Mouse (Mus musculus) heart, embryonic 12.5 days (tissue): ENCODE measurements around the gene Apbb2. TPM values are rescaled to one million over a fixed set of nuclear protein-coding genes. Genes with fewer than 3 reads are reported as not detected.
A peak's percentile ranks its signal among the peaks of the same experiment; 100 is the strongest.

Source experiments
- ATAC-seq: fragments of 200-750 bp; cut with Nextera tagmentation; 2 replicates; pipeline ENCODE4 v1.8.0; 2017; ENCODE audit warnings: moderate TSS enrichment, moderate library complexity; ENCODE audit not compliant: insufficient number of reproducible peaks, low FRiP score
- H3K27ac ChIP-seq: fragments of 300-500 bp; sonication (generic); 2 replicates; pipeline ENCODE4 v1.5.1; 2016; ENCODE audit warnings: mild to moderate bottlenecking, moderate library complexity; ENCODE audit not compliant: poor library complexity, severe bottlenecking
- H3K27me3 ChIP-seq: fragments of 300-500 bp; sonication (generic); replicated peaks from 2 replicates; pipeline ENCODE4 v1.6.1; 2016; ENCODE audit warnings: mild to moderate bottlenecking, moderate library complexity
- H3K36me3 ChIP-seq: fragments of 300-500 bp; sonication (generic); 2 replicates; pipeline ENCODE4 v1.6.1; 2016; ENCODE audit warnings: mild to moderate bottlenecking, moderate library complexity
- H3K4me1 ChIP-seq: fragments of 300-500 bp; sonication (generic); replicated peaks from 2 replicates; pipeline ENCODE4 v1.6.1; 2016; ENCODE audit warnings: mild to moderate bottlenecking
- H3K4me2 ChIP-seq: fragments of 300-500 bp; sonication (generic); 2 replicates; pipeline ENCODE4 v1.6.1; 2016; ENCODE audit warnings: mild to moderate bottlenecking, moderate library complexity
- H3K4me3 ChIP-seq: fragments of 300-500 bp; sonication (generic); 2 replicates; pipeline ENCODE4 v1.5.1; 2016; ENCODE audit warnings: mild to moderate bottlenecking
- H3K9ac ChIP-seq: fragments of 300-500 bp; sonication (generic); 2 replicates; pipeline ENCODE4 v1.6.1; 2016; ENCODE audit warnings: mild to moderate bottlenecking, moderate library complexity
- H3K9me3 ChIP-seq: fragments of 300-500 bp; sonication (generic); replicated peaks from 2 replicates; pipeline ENCODE4 v1.6.1; 2016; ENCODE audit warnings: mild to moderate bottlenecking, moderate library complexity
- WGBS: fragments of 180-500 bp; shearing (Covaris S2); methylation state at CpG from one replicate; pipeline ENCODE4 v1.1.7; 2016; 5-methylcytosine and 5-hydroxymethylcytosine counted together
- polyA plus RNA-seq: library from polyadenylated mRNA; unstranded; fragments of >200 nt; fragmentation: Nextera tagmentation; extraction: Ambion mirVana; gene quantifications from 2 replicates; pipeline ENCODE4 v1.2.1, GENCODE M21; 2016

The Apbb2 gene
- polyA plus RNA-seq, 1 experiment from 2014 or later, result 30.7 TPM

DNA sequence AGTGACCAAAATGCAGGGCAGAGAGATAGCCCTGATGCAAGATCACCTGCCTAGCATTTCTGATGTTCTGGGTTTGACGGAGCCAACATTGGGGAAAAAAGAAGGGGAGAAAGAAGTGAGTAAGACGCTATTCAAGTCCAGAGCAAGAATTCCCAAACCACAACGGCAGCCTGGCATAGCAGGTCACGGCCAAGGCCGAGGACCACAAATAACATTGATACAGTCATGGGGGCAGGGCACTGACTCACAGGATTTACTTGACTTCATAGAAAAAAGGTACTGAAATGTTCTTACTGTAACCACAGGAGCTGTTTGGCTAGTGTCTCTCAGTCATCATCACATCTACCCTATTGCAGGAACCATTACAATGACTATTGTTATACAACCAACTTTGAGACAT lies 68.3 kb downstream of the Apbb2 start:
- no peak for ATAC-seq
- peaks cover 43% of the 10 kb centered on the region for H3K4me1 ChIP-seq

DNA sequence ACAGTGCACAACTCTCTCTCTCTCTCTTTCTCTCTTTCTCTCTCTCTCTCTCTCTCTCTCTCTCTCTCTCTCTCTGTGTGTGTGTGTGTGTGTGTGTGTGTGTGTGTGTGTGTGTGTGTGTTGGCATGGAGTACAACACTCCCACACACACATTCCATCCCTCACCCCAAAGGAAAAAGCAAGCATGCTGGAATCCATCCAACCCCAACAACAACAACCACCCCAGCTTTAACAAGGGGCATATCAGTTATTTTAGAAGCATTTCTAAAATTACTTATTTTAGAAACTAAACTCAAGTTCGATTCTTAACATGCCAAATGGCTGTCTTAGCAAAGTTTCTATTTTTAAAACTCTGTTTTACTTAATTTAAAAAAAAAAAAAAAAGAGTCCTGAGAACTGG lies 68.9 kb downstream of the Apbb2 start:
- Histone ChIP-seq H3K9me3 (peaks cover 5% of the 10 kb centered on the region; the same call in 1 of the 2 replicates), H3K27ac (no peak overlapping the region), H3K4me2 (no peak overlapping the region), H3K36me3 (no peaks in the 10 kb centered on the region), H3K27me3 (no peaks in the 10 kb centered on the region), H3K4me1 (peaks cover 42% of the 10 kb centered on the region), H3K9ac (no peak overlapping the region), H3K4me3 (no peak overlapping the region)
- no peak for ATAC-seq
- WGBS, result 32% methylated on average over 1 of the region's 1 CpGs

More for the DNA sequence above, 68.3 kb downstream of the Apbb2 start:
- peaks cover 6% of the 10 kb centered on the region for H3K9me3 ChIP-seq
- H3K27ac ChIP-seq, result no peak overlapping the region
- no peak overlapping the region for H3K9ac ChIP-seq
- H3K27me3 ChIP-seq, result no peaks in the 10 kb centered on the region
- no peaks in the 10 kb centered on the region for H3K36me3 ChIP-seq
- no peak overlapping the region for H3K4me3 ChIP-seq
- no peak overlapping the region for H3K4me2 ChIP-seq
- WGBS, result 76% methylated on average over 5 of the region's 5 CpGs

DNA sequence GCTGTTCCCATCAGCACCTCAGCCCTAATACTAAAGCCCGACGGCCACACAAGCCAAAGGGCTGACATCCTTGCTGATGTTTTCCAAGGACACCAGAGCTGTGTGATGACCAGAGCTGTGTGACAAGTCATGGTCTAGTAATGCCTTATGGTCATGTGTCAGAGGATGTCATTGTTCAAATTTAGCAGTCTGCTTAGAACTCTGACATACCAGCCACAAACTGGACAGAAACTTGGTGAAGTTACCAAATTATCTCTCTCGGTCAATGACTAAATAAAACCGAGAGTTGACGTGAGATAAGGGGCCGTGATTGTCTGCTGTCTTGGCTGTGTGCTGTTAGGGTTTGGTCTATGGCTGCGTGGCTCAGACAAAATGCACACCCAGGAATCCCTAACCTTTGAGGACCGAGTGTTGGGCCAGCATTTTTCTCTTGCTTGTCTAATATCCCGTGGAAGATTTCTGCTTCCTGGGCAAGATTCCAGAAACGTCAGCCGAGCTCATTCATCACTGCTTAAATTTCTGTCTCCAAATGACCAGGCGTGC lies 71.5 kb downstream of the Apbb2 start:
- peaks cover 40% of the 10 kb centered on the region for H3K4me1 ChIP-seq
- no peak overlapping the region for H3K4me2 ChIP-seq
- no peak overlapping the region for H3K9ac ChIP-seq
- WGBS, result 26% methylated on average over 12 of the region's 12 CpGs
- H3K27ac ChIP-seq, result peak overlapping the region; percentile 31; the same call in 1 of the 2 replicates
- peak; percentile 22; the same call in 1 of the 2 replicates for ATAC-seq
- no peaks in the 10 kb centered on the region for H3K36me3 ChIP-seq
- H3K27me3 ChIP-seq, result no peaks in the 10 kb centered on the region
- peaks cover 5% of the 10 kb centered on the region; the same call in 1 of the 2 replicates for H3K9me3 ChIP-seq
- H3K4me3 ChIP-seq, result no peak overlapping the region

DNA sequence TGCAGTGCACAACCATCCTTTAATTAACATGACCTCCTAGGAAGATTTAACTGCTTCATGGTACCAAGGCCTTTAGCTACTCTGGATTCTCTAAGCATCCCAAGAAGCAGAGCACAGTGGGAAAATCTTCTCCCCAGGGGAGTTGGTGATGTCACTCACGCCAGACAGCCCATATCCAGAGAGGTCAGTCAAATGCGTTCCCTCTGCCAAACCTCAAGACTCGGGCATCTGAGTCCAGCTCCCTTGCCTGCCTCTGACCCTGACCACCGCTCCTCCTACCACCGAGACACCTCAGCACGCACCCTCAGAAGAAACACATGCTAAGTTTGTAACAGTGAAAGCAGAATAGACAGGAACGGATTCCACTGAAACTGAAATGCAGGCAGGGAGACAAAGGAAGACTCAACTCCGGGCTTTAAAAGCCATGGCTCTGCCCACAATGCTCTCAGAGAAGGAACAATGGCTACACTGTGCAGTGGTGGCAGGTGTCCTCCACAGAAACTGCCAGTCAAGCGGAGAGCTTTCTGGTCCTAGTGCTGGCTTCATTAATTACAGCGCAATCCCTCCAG lies 72.9 kb downstream of the Apbb2 start:
- H3K9ac ChIP-seq, result no peak overlapping the region
- WGBS, result 73% methylated on average over 10 of the region's 10 CpGs
- no peaks in the 10 kb centered on the region for H3K36me3 ChIP-seq
- no peak overlapping the region for H3K27ac ChIP-seq
- no peak overlapping the region for H3K4me3 ChIP-seq
- peaks cover 46% of the 10 kb centered on the region for H3K4me1 ChIP-seq
- peaks cover 5% of the 10 kb centered on the region; the same call in 1 of the 2 replicates for H3K9me3 ChIP-seq
- H3K27me3 ChIP-seq, result no peaks in the 10 kb centered on the region
- H3K4me2 ChIP-seq, result no peak overlapping the region
- no peak for ATAC-seq

DNA sequence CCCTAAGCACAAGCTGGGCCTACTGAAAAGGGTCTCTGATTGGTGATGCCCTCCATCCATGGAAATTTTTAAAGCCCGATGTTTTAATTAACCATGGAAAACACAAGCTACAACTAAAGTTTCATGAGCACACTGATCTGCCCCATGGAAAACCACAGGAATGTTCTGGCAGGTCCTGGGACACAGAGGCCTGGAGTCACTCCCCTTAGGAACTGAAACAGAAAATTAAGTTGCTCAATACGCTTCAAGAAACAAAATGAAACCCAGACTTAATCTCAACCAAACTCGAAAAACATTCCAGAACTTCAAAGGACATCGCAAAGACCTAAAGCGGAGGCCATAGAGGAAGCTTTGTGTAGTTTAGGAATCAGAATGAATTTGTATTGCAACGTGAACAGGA lies 74.8 kb downstream of the Apbb2 start:
- no peak for ATAC-seq
- no peak overlapping the region for H3K4me3 ChIP-seq

DNA sequence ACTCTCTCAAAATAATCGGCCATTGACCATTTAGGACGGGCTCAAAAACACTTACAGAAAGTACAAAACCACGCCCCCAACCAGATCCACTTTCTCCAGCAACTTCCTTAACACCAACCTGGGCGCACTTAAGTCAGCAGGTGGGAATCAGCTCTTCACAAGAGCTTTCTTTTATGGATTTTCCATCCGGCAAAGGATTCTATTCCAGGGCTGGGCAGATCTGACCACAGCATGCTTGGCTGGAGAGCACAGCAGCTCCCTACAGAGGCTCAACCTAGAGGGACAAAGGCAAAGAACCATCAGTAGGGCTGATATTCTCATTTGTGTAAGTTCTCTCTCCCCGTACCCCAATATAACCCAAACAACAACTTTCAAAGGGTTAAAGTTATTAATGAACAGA lies 75.2 kb downstream of the Apbb2 start:
- Histone ChIP-seq H3K9me3 (no peaks in the 10 kb centered on the region), H3K4me3 (no peak overlapping the region), H3K4me1 (peaks cover 43% of the 10 kb centered on the region), H3K36me3 (no peaks in the 10 kb centered on the region), H3K27ac (no peak overlapping the region), H3K4me2 (no peak overlapping the region), H3K9ac (no peak overlapping the region), H3K27me3 (no peaks in the 10 kb centered on the region)
- WGBS, result 78% methylated on average over 6 of the region's 6 CpGs
- no peak for ATAC-seq

More for the DNA sequence above, 74.8 kb downstream of the Apbb2 start:
- no peaks in the 10 kb centered on the region for H3K36me3 ChIP-seq
- no peak overlapping the region for H3K27ac ChIP-seq
- no peaks in the 10 kb centered on the region for H3K27me3 ChIP-seq
- 82% methylated on average over 6 of the region's 6 CpGs for whole genome bisulfite sequencing
- H3K4me2 ChIP-seq, result no peak overlapping the region
- no peak overlapping the region for H3K9ac ChIP-seq
- H3K4me1 ChIP-seq, result peaks cover 43% of the 10 kb centered on the region
- peaks cover 3% of the 10 kb centered on the region; the same call in 1 of the 2 replicates for H3K9me3 ChIP-seq

DNA sequence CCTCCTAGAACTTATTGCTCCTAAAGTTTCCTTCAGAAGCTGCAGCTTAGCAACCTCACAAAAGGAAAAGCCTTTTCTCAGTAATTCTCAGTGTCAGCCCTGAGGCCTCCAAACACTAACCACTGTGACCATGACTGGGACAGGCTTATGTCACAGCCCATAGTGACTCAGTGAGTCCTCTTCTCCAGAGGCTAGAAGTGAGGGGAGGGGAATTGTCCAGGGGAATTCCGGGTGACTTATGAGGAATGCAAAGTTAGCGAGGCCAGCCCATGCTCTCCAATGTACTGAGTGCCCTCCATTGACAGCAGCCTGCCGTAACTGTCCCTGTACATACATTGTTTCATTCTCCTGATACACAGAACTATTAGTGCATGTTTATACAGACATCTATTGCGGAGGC lies 76.1 kb downstream of the Apbb2 start:
- no peak for ATAC-seq
- no peak overlapping the region for H3K4me3 ChIP-seq
- 54% methylated on average over 4 of the region's 4 CpGs for WGBS

DNA sequence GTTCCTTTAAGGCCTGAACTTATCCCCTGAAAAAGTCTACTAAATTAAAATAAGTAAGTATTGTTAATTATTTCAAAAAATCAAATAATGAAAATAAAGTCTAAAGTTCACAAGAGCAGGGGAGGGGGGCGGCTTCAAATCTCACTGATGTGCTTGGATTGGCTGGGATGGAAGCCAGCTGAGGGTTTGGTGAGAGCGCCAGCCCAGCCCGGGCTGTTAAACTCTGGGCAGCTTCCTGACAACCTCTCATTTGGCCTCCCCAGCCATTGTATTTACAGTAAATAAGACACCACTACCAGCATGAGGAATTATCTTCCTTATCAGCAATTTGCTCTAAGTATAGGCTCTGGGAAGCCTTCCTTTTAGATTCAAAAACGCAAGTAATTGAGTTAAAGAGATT lies 77.2 kb downstream of the Apbb2 start:
- ATAC-seq, result no peak
- H3K27me3 ChIP-seq, result no peaks in the 10 kb centered on the region
- H3K4me1 ChIP-seq, result peaks cover 46% of the 10 kb centered on the region
- H3K9me3 ChIP-seq, result no peaks in the 10 kb centered on the region
- no peak overlapping the region for H3K4me2 ChIP-seq
- 56% methylated on average over 4 of the region's 4 CpGs for whole genome bisulfite sequencing
- no peak overlapping the region for H3K4me3 ChIP-seq
- no peak overlapping the region for H3K27ac ChIP-seq
- no peak overlapping the region for H3K9ac ChIP-seq
- H3K36me3 ChIP-seq, result no peaks in the 10 kb centered on the region

More for the DNA sequence above, 76.1 kb downstream of the Apbb2 start:
- Histone ChIP-seq H3K4me1 (peaks cover 46% of the 10 kb centered on the region), H3K36me3 (no peaks in the 10 kb centered on the region), H3K9me3 (no peaks in the 10 kb centered on the region), H3K9ac (no peak overlapping the region), H3K27me3 (no peaks in the 10 kb centered on the region), H3K4me2 (no peak overlapping the region), H3K27ac (no peak overlapping the region)

DNA sequence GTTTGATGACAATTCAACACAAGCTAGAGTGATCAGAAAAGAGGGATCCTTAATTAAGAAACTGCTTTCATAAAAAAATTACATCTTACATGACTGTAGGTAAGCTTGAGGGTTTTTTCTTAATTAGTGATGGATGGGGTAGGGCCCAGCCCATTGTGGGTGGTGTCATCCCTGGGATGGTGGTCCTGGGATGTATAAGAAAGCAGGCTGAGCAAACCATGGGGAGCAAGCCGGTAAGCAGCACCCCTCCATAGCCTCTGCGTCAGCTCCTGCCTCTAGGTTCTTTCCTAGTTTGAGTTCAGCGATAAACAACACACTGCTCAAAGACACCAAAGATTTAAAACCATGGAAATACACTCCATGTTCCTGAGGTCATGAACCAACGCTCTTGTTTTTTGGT lies 78.3 kb downstream of the Apbb2 start:
- WGBS, result 96% methylated on average over 4 of the region's 4 CpGs
- H3K4me1 ChIP-seq, result peaks cover 52% of the 10 kb centered on the region
- no peaks in the 10 kb centered on the region for H3K9me3 ChIP-seq
- H3K27me3 ChIP-seq, result no peaks in the 10 kb centered on the region
- H3K4me3 ChIP-seq, result no peak overlapping the region
- no peak for ATAC-seq
- H3K27ac ChIP-seq, result no peak overlapping the region
- H3K9ac ChIP-seq, result no peak overlapping the region
- H3K36me3 ChIP-seq, result no peaks in the 10 kb centered on the region
- H3K4me2 ChIP-seq, result no peak overlapping the region

DNA sequence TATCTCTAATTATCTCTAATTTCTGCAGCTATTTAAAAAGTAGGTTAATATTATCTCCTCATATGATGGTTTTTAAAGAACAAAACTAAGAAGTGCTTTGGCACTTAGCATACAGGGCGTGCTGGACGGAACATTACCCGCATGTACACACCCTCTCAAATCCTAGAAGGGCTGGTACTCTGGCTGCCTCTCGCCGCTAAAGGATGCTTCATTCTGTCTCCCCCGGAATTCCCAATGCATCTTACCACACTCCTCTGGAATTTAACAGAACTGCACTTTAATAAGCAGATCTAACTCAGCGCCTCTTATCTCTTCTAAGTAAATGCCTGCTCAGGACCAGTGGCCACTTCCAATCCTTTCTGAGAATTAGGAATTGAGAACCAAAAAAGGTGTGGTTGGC lies 80.8 kb downstream of the Apbb2 start:
- Histone ChIP-seq H3K27me3 (no peaks in the 10 kb centered on the region), H3K9me3 (no peaks in the 10 kb centered on the region), H3K9ac (no peak overlapping the region), H3K36me3 (no peaks in the 10 kb centered on the region), H3K4me3 (no peak overlapping the region), H3K27ac (no peak overlapping the region), H3K4me1 (peaks cover 60% of the 10 kb centered on the region), H3K4me2 (no peak overlapping the region)
- WGBS, result 45% methylated on average over 7 of the region's 7 CpGs
- no peak for ATAC-seq

DNA sequence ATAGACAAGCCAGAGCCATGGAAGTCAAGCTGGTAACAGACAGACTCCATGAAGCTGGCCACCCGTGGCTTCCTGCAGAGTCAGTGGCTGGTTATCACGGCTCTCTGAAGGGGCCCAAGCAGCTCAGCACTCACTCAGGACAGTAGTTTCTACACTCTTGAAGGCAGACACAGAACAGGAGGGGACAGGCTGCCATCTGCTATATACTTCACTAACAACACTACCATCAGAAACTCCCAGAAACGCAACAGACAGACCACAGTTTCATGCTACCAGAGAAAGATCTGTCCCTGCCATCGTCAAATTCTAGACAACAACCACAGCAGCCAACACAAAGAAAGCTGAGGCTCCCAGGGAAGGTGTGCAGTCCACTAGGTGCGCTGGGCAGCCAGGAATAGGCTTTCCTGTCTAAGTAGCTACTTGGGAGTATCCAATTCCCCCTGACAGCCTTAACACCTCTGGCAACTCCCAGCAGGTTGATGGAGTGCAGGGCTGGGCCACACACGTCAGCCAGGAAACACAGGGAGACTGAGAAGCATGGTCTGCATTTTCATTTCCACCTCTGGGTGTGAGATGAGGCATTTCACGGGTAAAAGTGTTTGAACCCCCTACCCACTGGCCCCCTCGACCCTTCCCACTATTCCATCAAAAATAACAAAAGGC lies 81.8 kb downstream of the Apbb2 start:
- H3K4me1 ChIP-seq, result peaks cover 64% of the 10 kb centered on the region
- no peaks in the 10 kb centered on the region for H3K27me3 ChIP-seq
- H3K9me3 ChIP-seq, result no peaks in the 10 kb centered on the region
- WGBS, result 24% methylated on average over 8 of the region's 8 CpGs
- no peak overlapping the region for H3K4me3 ChIP-seq
- H3K36me3 ChIP-seq, result no peaks in the 10 kb centered on the region
- H3K9ac ChIP-seq, result 0 out of 2 replicates have a peak overlapping the region, but pooled peaks have one; percentile 20
- peak overlapping the region; percentile 28; the same call in 1 of the 2 replicates for H3K27ac ChIP-seq
- no peak for ATAC-seq
- no peak overlapping the region for H3K4me2 ChIP-seq
